Mouse (Mus musculus): ENCODE measurements around the gene Ntn1. TPM values are rescaled to one million over a fixed set of nuclear protein-coding genes. Genes with fewer than 3 reads are reported as not detected.

Ntn1 gene
- polyA plus RNA-seq, 1 experiment from 2014 or later = 25.7 TPM

- no peaks in the 10 kb centered on the region for H3K9me3 ChIP-seq (replicated peaks)
- no peak overlapping the region for H3K4me3 ChIP-seq (replicated peaks)
- no peak overlapping the region for H3K27ac ChIP-seq (replicated peaks)
- H3K4me1 ChIP-seq = peaks cover 3% of the 10 kb centered on the region; the same call in 1 of the 2 replicates
- no peak overlapping the region for H3K9ac ChIP-seq (replicated peaks)
- WGBS = 73% methylated on average over 7 of the region's 7 CpGs
- H3K27me3 ChIP-seq (replicated peaks) = 0 out of 2 replicates have a peak, but pooled peaks cover 3% of the 10 kb centered on the region
- ATAC-seq (ENCODE audit: low FRiP score) = no peak
- H3K36me3 ChIP-seq = no peaks in the 10 kb centered on the region
- H3K4me2 ChIP-seq = no peak overlapping the region
Measured at GRCm38 (mm10) chr11:68253531-68253930, 147.1 kb downstream of the Ntn1 start.

- no peak overlapping the region for H3K27ac ChIP-seq (replicated peaks)
- WGBS = 48% methylated on average over 6 of the region's 6 CpGs
- no peak overlapping the region for H3K9ac ChIP-seq (replicated peaks)
Measured at GRCm38 (mm10) chr11:68250106-68250505, 150.5 kb downstream of the Ntn1 start.

GRCm38 (mm10) chr11:68247897-68248296 is 152.7 kb downstream of the Ntn1 start:
- ATAC-seq (ENCODE audit: low FRiP score) = no peak
- H3K27me3 ChIP-seq (replicated peaks) = no peaks in the 10 kb centered on the region; the same call in 1 of the 2 replicates
- 23% methylated on average over 6 of the region's 6 CpGs for WGBS

More at GRCm38 (mm10) chr11:68250106-68250505, 150.5 kb downstream of the Ntn1 start:
- peaks cover 3% of the 10 kb centered on the region; the same call in 1 of the 2 replicates for H3K4me1 ChIP-seq
- H3K4me3 ChIP-seq (replicated peaks) = no peak overlapping the region
- no peaks in the 10 kb centered on the region; the same call in 1 of the 2 replicates for H3K27me3 ChIP-seq (replicated peaks)
- no peaks in the 10 kb centered on the region for H3K9me3 ChIP-seq (replicated peaks)
- no peak for ATAC-seq (ENCODE audit: low FRiP score)
- no peaks in the 10 kb centered on the region for H3K36me3 ChIP-seq
- H3K4me2 ChIP-seq = no peak overlapping the region

GRCm38 (mm10) chr11:68244992-68245261 is 155.7 kb downstream of the Ntn1 start:
- no peak overlapping the region for H3K9ac ChIP-seq (replicated peaks)
- no peaks in the 10 kb centered on the region for H3K9me3 ChIP-seq (replicated peaks)
- H3K36me3 ChIP-seq = 0 out of 2 replicates have a peak, but pooled peaks cover 3% of the 10 kb centered on the region
- no peak overlapping the region for H3K27ac ChIP-seq (replicated peaks)
- ATAC-seq (ENCODE audit: low FRiP score) = no peak
- H3K4me3 ChIP-seq (replicated peaks) = no peak overlapping the region
- no peaks in the 10 kb centered on the region; the same call in 1 of the 2 replicates for H3K27me3 ChIP-seq (replicated peaks)
- H3K4me1 ChIP-seq = peaks cover 13% of the 10 kb centered on the region
- H3K4me2 ChIP-seq = no peak overlapping the region
- 80% methylated on average over 5 of the region's 5 CpGs for WGBS

More at GRCm38 (mm10) chr11:68247897-68248296, 152.7 kb downstream of the Ntn1 start:
- H3K27ac ChIP-seq (replicated peaks) = no peak overlapping the region
- H3K36me3 ChIP-seq = 0 out of 2 replicates have a peak, but pooled peaks cover 3% of the 10 kb centered on the region
- no peak overlapping the region for H3K4me3 ChIP-seq (replicated peaks)
- H3K9me3 ChIP-seq (replicated peaks) = no peaks in the 10 kb centered on the region
- no peak overlapping the region for H3K4me2 ChIP-seq
- no peak overlapping the region for H3K9ac ChIP-seq (replicated peaks)
- peaks cover 16% of the 10 kb centered on the region for H3K4me1 ChIP-seq

GRCm38 (mm10) chr11:68244254-68244991 is 156.2 kb downstream of the Ntn1 start:
- H3K4me2 ChIP-seq = no peak overlapping the region
- H3K4me3 ChIP-seq (replicated peaks) = no peak overlapping the region
- 0 out of 2 replicates have a peak, but pooled peaks cover 3% of the 10 kb centered on the region for H3K36me3 ChIP-seq
- H3K27me3 ChIP-seq (replicated peaks) = no peaks in the 10 kb centered on the region; the same call in 1 of the 2 replicates
- no peak overlapping the region for H3K9ac ChIP-seq (replicated peaks)
- H3K27ac ChIP-seq (replicated peaks) = no peak overlapping the region
- no peak for ATAC-seq (ENCODE audit: low FRiP score)
- H3K9me3 ChIP-seq (replicated peaks) = no peaks in the 10 kb centered on the region
- peaks cover 17% of the 10 kb centered on the region for H3K4me1 ChIP-seq
- 56% methylated on average over 16 of the region's 16 CpGs for WGBS

GRCm38 (mm10) chr11:68239756-68240155 is 160.9 kb downstream of the Ntn1 start:
- Histone ChIP-seq H3K27ac (replicated peaks) (no peak overlapping the region), H3K9ac (replicated peaks) (no peak overlapping the region), H3K4me1 (peaks cover 21% of the 10 kb centered on the region), H3K4me3 (replicated peaks) (no peak overlapping the region), H3K36me3 (0 out of 2 replicates have a peak, but pooled peaks cover 3% of the 10 kb centered on the region), H3K27me3 (replicated peaks) (peaks cover 20% of the 10 kb centered on the region; the same call in 1 of the 2 replicates), H3K9me3 (replicated peaks) (no peaks in the 10 kb centered on the region), H3K4me2 (no peak overlapping the region)
- no peak for ATAC-seq (ENCODE audit: low FRiP score)
- 11% methylated on average over 5 of the region's 5 CpGs for WGBS

- Histone ChIP-seq H3K36me3 (no peaks in the 10 kb centered on the region), H3K4me3 (replicated peaks) (no peak overlapping the region), H3K4me2 (no peak overlapping the region), H3K4me1 (0 out of 2 replicates have a peak, but pooled peaks cover 4% of the 10 kb centered on the region), H3K9me3 (replicated peaks) (no peaks in the 10 kb centered on the region), H3K9ac (replicated peaks) (no peak overlapping the region), H3K27ac (replicated peaks) (no peak overlapping the region), H3K27me3 (replicated peaks) (peaks cover 15% of the 10 kb centered on the region; the same call in 1 of the 2 replicates)
- WGBS = 60% methylated on average over 9 of the region's 9 CpGs
- ATAC-seq (ENCODE audit: low FRiP score) = no peak
Measured at GRCm38 (mm10) chr11:68233469-68233965, 167.1 kb downstream of the Ntn1 start.

GRCm38 (mm10) chr11:68231558-68231957 is 169.1 kb downstream of the Ntn1 start:
- Histone ChIP-seq H3K4me3 (replicated peaks) (no peak overlapping the region), H3K27ac (replicated peaks) (no peak overlapping the region), H3K4me1 (peaks cover 11% of the 10 kb centered on the region; the same call in 1 of the 2 replicates), H3K27me3 (replicated peaks) (0 out of 2 replicates have a peak, but pooled peaks cover 5% of the 10 kb centered on the region), H3K36me3 (no peaks in the 10 kb centered on the region), H3K9me3 (replicated peaks) (no peaks in the 10 kb centered on the region), H3K4me2 (no peak overlapping the region), H3K9ac (replicated peaks) (no peak overlapping the region)
- no peak for ATAC-seq (ENCODE audit: low FRiP score)
- WGBS = 95% methylated on average over 5 of the region's 5 CpGs

- Histone ChIP-seq H3K9me3 (replicated peaks) (no peaks in the 10 kb centered on the region), H3K4me2 (no peak overlapping the region), H3K27me3 (replicated peaks) (no peaks in the 10 kb centered on the region), H3K9ac (replicated peaks) (no peak overlapping the region), H3K4me3 (replicated peaks) (no peak overlapping the region), H3K27ac (replicated peaks) (peak overlapping the region; percentile 18; the same call in 1 of the 2 replicates), H3K36me3 (no peaks in the 10 kb centered on the region), H3K4me1 (peaks cover 12% of the 10 kb centered on the region; the same call in 1 of the 2 replicates)
- no peak for ATAC-seq (ENCODE audit: low FRiP score)
- WGBS = 57% methylated on average over 18 of the region's 18 CpGs
Measured at GRCm38 (mm10) chr11:68228941-68229665, 171.5 kb downstream of the Ntn1 start.

GRCm38 (mm10) chr11:68227837-68228236 is 172.8 kb downstream of the Ntn1 start:
- Histone ChIP-seq H3K4me1 (peaks cover 12% of the 10 kb centered on the region; the same call in 1 of the 2 replicates), H3K9ac (replicated peaks) (no peak overlapping the region), H3K4me2 (no peak overlapping the region), H3K27ac (replicated peaks) (no peak overlapping the region), H3K4me3 (replicated peaks) (no peak overlapping the region), H3K27me3 (replicated peaks) (no peaks in the 10 kb centered on the region), H3K9me3 (replicated peaks) (no peaks in the 10 kb centered on the region), H3K36me3 (no peaks in the 10 kb centered on the region)
- 91% methylated on average over 6 of the region's 6 CpGs for WGBS
- no peak for ATAC-seq (ENCODE audit: low FRiP score)

- H3K27ac ChIP-seq (replicated peaks) = 0 out of 2 replicates have a peak overlapping the region, but pooled peaks have one; percentile 41
- no peak for ATAC-seq (ENCODE audit: low FRiP score)
- H3K4me1 ChIP-seq = peaks cover 12% of the 10 kb centered on the region; the same call in 1 of the 2 replicates
- no peaks in the 10 kb centered on the region for H3K36me3 ChIP-seq
- H3K9me3 ChIP-seq (replicated peaks) = no peaks in the 10 kb centered on the region
- no peak overlapping the region for H3K4me2 ChIP-seq
- WGBS = 26% methylated on average over 5 of the region's 5 CpGs
- H3K27me3 ChIP-seq (replicated peaks) = no peaks in the 10 kb centered on the region
- no peak overlapping the region for H3K9ac ChIP-seq (replicated peaks)
- no peak overlapping the region for H3K4me3 ChIP-seq (replicated peaks)
Measured at GRCm38 (mm10) chr11:68226654-68227057, 174.0 kb downstream of the Ntn1 start.

Measured in neural tube, embryonic 15.5 days (tissue).